Mouse (Mus musculus): ENCODE measurements around the gene Uso1. TPM values are rescaled to one million over a fixed set of nuclear protein-coding genes. Genes with fewer than 3 reads are reported as not detected.

Uso1 gene
- total and polyA plus RNA-seq, 3 experiments: 21.9 to 50.5 (median 39.7) TPM

DNA sequence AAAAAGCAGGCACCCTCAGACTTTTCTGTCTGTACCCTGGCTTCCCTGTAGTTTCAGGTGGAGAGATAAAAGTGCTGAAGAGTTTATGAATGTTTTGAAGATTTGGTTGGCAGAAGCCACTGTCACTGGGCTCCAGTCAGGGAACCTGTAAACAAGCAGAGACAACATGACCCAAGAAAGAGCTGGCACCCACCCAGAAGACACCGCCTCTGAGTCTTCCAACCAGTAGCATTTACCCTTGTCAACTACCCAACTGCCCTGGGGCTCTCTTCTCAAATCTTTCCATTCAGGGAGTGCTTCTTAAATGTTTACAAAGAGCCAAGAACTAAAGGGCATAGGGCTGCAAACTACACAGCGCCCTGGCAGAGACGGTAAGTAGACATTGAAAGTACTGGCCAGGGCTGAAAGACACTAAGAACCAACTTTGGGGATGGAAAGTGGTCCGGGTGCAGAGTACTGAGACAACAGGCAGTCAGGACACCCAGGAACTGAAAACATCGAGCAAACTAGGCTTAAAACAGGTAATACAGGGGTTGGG is 26.9 kb upstream of the Uso1 start:
- H3K27me3 ChIP-seq (ENCODE audit: insufficient read depth, low read length): peaks cover 20% of the 10 kb centered on the region
- H3K36me3 ChIP-seq (replicated peaks): no peaks in the 10 kb centered on the region
- no peak for ATAC-seq (ENCODE audit: extremely low read depth, insufficient number of reproducible peaks, low FRiP score, poor library complexity, severe bottlenecking)
- no peaks in the 10 kb centered on the region for H3K9me3 ChIP-seq (replicated peaks)
- H3K4me3 ChIP-seq (ENCODE audit: low read depth, low read length): no peak overlapping the region
- no peak for DNase-seq (ENCODE audit: low spot score)
- H3K4me1 ChIP-seq (ENCODE audit: insufficient read depth, low read depth, low read length): peaks cover 24% of the 10 kb centered on the region
- no peak for TF ChIP-seq GATA2 (IDR thresholded peaks at IDR 0.05; ENCODE audit: borderline replicate concordance, low read depth, low read length)
- no peak for TF ChIP-seq TAL1 (conservative IDR thresholded peaks at IDR 0.05; ENCODE audit: low read depth, low read length)
- no peak for TF ChIP-seq POLR2AphosphoS5 (IDR thresholded peaks at IDR 0.05; ENCODE audit: insufficient replicate concordance, low read depth, low read length)
- TF ChIP-seq CTCF (IDR thresholded peaks at IDR 0.05; ENCODE audit: low read depth, low read length): no peak
- TF ChIP-seq GATA1 (IDR thresholded peaks at IDR 0.05; ENCODE audit: borderline replicate concordance, low read length): no peak

DNA sequence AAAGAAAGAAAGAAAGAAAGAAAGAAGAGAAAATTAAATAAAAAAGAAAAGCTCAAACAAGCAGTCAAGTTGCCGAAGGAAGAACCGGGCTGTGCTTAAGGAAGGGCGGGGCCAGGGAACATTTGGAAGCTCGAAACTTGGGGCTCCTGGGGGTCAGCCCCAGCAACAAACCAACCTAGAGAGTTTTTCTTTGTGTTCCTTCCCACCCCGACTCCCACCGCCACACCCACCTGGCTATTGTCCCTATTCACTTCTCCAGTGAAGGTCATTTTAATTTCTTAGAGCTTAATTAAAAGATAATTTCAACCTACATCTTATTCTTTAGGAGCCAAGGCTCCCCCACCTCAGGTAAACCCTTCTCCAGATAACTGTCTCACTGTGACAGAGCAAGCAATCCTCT is 25.6 kb upstream of the Uso1 start:
- H3K4me1 ChIP-seq (ENCODE audit: insufficient read depth, low read depth, low read length): peaks cover 18% of the 10 kb centered on the region
- peaks cover 20% of the 10 kb centered on the region for H3K27me3 ChIP-seq (ENCODE audit: insufficient read depth, low read length)
- TF ChIP-seq TAL1 (conservative IDR thresholded peaks at IDR 0.05; ENCODE audit: low read depth, low read length) (no peak), GATA1 (IDR thresholded peaks at IDR 0.05; ENCODE audit: borderline replicate concordance, low read length) (no peak), CTCF (IDR thresholded peaks at IDR 0.05; ENCODE audit: low read depth, low read length) (no peak), GATA2 (IDR thresholded peaks at IDR 0.05; ENCODE audit: borderline replicate concordance, low read depth, low read length) (no peak), POLR2AphosphoS5 (IDR thresholded peaks at IDR 0.05; ENCODE audit: insufficient replicate concordance, low read depth, low read length) (no peak)
- ATAC-seq (ENCODE audit: extremely low read depth, insufficient number of reproducible peaks, low FRiP score, poor library complexity, severe bottlenecking) (no peak), DNase-seq (ENCODE audit: low spot score) (no peak)
- no peak overlapping the region for H3K4me3 ChIP-seq (ENCODE audit: low read depth, low read length)
- no peaks in the 10 kb centered on the region for H3K9me3 ChIP-seq (replicated peaks)
- H3K36me3 ChIP-seq (replicated peaks): no peaks in the 10 kb centered on the region

DNA sequence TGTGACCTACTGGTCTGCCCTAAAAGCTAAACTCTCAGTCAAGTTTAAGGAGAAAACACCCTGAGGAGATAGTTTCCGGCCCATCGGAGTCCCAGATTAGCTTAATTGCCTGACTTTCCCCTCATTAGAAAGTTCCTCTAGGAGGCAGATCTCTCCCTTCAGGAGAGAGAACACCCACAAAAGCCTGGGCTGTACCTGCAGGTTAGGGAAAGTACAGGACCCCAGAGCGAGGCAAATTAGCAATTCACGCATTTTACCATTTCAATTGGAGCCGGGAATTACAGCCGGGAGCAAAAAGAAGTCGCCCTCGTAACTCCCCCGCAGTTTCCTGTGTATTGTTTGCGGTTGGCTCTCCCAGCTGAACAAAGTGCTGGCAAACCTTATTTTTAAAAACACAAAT is 25.2 kb upstream of the Uso1 start:
- TF ChIP-seq CTCF (IDR thresholded peaks at IDR 0.05; ENCODE audit: low read depth, low read length): no peak
- TF ChIP-seq GATA2 (IDR thresholded peaks at IDR 0.05; ENCODE audit: borderline replicate concordance, low read depth, low read length): no peak
- TF ChIP-seq GATA1 (IDR thresholded peaks at IDR 0.05; ENCODE audit: borderline replicate concordance, low read length): no peak
- no peak for TF ChIP-seq TAL1 (conservative IDR thresholded peaks at IDR 0.05; ENCODE audit: low read depth, low read length)
- no peak for TF ChIP-seq POLR2AphosphoS5 (IDR thresholded peaks at IDR 0.05; ENCODE audit: insufficient replicate concordance, low read depth, low read length)
- H3K4me3 ChIP-seq (ENCODE audit: low read depth, low read length): no peak overlapping the region
- H3K27me3 ChIP-seq (ENCODE audit: insufficient read depth, low read length): peaks cover 20% of the 10 kb centered on the region
- no peaks in the 10 kb centered on the region for H3K36me3 ChIP-seq (replicated peaks)
- DNase-seq (ENCODE audit: low spot score): no peak
- no peak for ATAC-seq (ENCODE audit: extremely low read depth, insufficient number of reproducible peaks, low FRiP score, poor library complexity, severe bottlenecking)
- no peaks in the 10 kb centered on the region for H3K9me3 ChIP-seq (replicated peaks)
- peaks cover 18% of the 10 kb centered on the region for H3K4me1 ChIP-seq (ENCODE audit: insufficient read depth, low read depth, low read length)

DNA sequence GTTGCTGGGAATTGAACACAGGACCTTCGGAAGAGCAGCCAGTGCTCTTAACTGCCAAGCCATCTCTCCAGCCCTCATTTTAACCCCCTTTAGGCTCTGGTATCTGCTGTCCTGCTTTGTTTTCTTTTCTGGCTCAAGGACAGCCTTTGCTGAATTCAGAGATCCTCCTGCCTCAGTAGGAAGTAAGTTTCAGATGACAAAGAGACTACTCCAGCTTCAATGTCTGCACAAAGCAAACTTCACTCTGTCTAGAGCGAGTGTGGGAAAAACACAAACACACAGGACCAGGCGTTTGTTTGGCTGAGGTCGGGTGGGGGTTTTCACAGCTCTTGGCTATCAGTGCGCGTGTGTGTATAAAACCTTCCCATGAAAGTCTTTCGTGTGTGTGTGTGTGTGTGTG is 24.3 kb upstream of the Uso1 start:
- no peaks in the 10 kb centered on the region for H3K36me3 ChIP-seq (replicated peaks)
- no peak overlapping the region for H3K4me3 ChIP-seq (ENCODE audit: low read depth, low read length)
- peaks cover 20% of the 10 kb centered on the region for H3K27me3 ChIP-seq (ENCODE audit: insufficient read depth, low read length)
- peaks cover 18% of the 10 kb centered on the region for H3K4me1 ChIP-seq (ENCODE audit: insufficient read depth, low read depth, low read length)
- TF ChIP-seq TAL1 (conservative IDR thresholded peaks at IDR 0.05; ENCODE audit: low read depth, low read length): no peak
- no peak for TF ChIP-seq GATA1 (IDR thresholded peaks at IDR 0.05; ENCODE audit: borderline replicate concordance, low read length)
- TF ChIP-seq POLR2AphosphoS5 (IDR thresholded peaks at IDR 0.05; ENCODE audit: insufficient replicate concordance, low read depth, low read length): no peak
- TF ChIP-seq GATA2 (IDR thresholded peaks at IDR 0.05; ENCODE audit: borderline replicate concordance, low read depth, low read length): no peak
- no peak for TF ChIP-seq CTCF (IDR thresholded peaks at IDR 0.05; ENCODE audit: low read depth, low read length)
- H3K9me3 ChIP-seq (replicated peaks): no peaks in the 10 kb centered on the region
- DNase-seq (ENCODE audit: low spot score): no peak
- no peak for ATAC-seq (ENCODE audit: extremely low read depth, insufficient number of reproducible peaks, low FRiP score, poor library complexity, severe bottlenecking)

DNA sequence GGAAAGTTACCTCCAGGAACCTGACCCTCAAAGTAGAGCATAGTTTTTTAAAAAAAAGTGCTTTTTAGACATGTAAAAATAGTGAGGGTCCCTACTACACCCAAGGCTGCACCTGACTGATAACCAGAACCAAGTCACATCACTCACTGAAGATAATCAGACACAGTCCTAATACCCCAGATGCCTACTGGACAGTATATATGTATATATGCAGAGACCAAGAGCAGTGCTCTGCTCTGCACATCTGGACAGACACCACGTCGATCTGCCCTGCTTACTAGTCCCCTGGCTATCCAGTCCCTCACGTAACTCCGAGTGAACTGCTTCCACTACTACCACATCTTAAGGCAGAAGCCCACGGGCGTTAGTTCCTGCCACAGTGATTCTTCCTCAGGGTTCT is 23.5 kb upstream of the Uso1 start:
- H3K4me1 ChIP-seq (ENCODE audit: insufficient read depth, low read depth, low read length): peaks cover 18% of the 10 kb centered on the region
- no peak for DNase-seq (ENCODE audit: low spot score)
- no peaks in the 10 kb centered on the region for H3K9me3 ChIP-seq (replicated peaks)
- TF ChIP-seq GATA2 (IDR thresholded peaks at IDR 0.05; ENCODE audit: borderline replicate concordance, low read depth, low read length): no peak
- no peak overlapping the region for H3K4me3 ChIP-seq (ENCODE audit: low read depth, low read length)
- no peak for ATAC-seq (ENCODE audit: extremely low read depth, insufficient number of reproducible peaks, low FRiP score, poor library complexity, severe bottlenecking)
- H3K36me3 ChIP-seq (replicated peaks): no peaks in the 10 kb centered on the region
- peaks cover 20% of the 10 kb centered on the region for H3K27me3 ChIP-seq (ENCODE audit: insufficient read depth, low read length)

DNA sequence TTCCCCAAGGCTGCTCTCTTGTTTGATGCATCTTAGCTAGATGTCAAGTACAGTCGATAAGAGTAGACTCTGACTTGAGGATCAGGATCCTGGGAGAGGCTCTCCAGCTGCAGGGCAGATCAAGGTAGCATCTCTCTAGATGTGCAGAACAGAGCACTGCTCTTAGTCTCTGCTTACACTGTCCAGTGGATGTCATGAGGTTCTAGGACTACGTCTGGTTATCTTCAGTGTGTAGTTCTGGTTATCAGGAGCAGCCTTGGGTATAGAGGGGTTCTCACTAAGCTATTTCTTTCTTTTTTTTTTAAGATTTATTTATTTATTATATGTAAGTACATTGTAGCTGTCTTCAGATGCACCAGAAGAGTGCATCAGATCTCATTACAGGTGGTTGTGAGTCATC is 22.8 kb upstream of the Uso1 start:
- Histone ChIP-seq H3K4me3 (ENCODE audit: low read depth, low read length) (no peak overlapping the region), H3K9me3 (replicated peaks) (no peaks in the 10 kb centered on the region), H3K36me3 (replicated peaks) (no peaks in the 10 kb centered on the region), H3K27me3 (ENCODE audit: insufficient read depth, low read length) (peaks cover 20% of the 10 kb centered on the region), H3K4me1 (ENCODE audit: insufficient read depth, low read depth, low read length) (peaks cover 18% of the 10 kb centered on the region)
- DNase-seq (ENCODE audit: low spot score) (no peak), ATAC-seq (ENCODE audit: extremely low read depth, insufficient number of reproducible peaks, low FRiP score, poor library complexity, severe bottlenecking) (no peak)
- TF ChIP-seq GATA1 (IDR thresholded peaks at IDR 0.05; ENCODE audit: borderline replicate concordance, low read length) (no peak), GATA2 (IDR thresholded peaks at IDR 0.05; ENCODE audit: borderline replicate concordance, low read depth, low read length) (no peak), CTCF (IDR thresholded peaks at IDR 0.05; ENCODE audit: low read depth, low read length) (no peak), TAL1 (conservative IDR thresholded peaks at IDR 0.05; ENCODE audit: low read depth, low read length) (no peak), POLR2AphosphoS5 (IDR thresholded peaks at IDR 0.05; ENCODE audit: insufficient replicate concordance, low read depth, low read length) (no peak)
